ENCODE assay signal across 8 mouse cellular contexts in genomic region chr7:90426020-90427001, GRCm38 (mm10). TPM values are rescaled to one million over a fixed set of nuclear protein-coding genes. Genes with fewer than 3 reads are reported as not detected.
A peak's percentile ranks its signal among the peaks of the same experiment; 100 is the strongest.
DNase-seq lines count a peak whose midpoint lies in the region; ATAC-seq and TF ChIP-seq lines count a peak whose summit lies in the region.

Gene Ccdc89 (plus strand): TSS chr7:90426577.

- peaks cover 5% of the 10 kb centered on the region; the same call in 1 of the 2 replicates for H3K4me1 ChIP-seq in hindbrain, postnatal 0 days (ENCODE audit: insufficient read depth, low read length)

- H3K36me3 ChIP-seq in hindbrain, postnatal 0 days (ENCODE audit: insufficient read depth, low read length) = no peaks in the 10 kb centered on the region

- no peak for TF ChIP-seq CTCF in hindbrain, postnatal 0 days (IDR thresholded peaks at IDR 0.05; ENCODE audit: low read depth)

- H3K4me3 ChIP-seq in hindbrain, postnatal 0 days (ENCODE audit: low read length) = peak within 1 kb of the TSS; percentile 41

- no peaks in the 10 kb centered on the region for H3K9me3 ChIP-seq in hindbrain, postnatal 0 days (ENCODE audit: low read length)

- 17% methylated on average over 29 of the region's 29 CpGs for WGBS in hindbrain, postnatal 0 days

- H3K27me3 ChIP-seq in hindbrain, postnatal 0 days (ENCODE audit: insufficient read depth, low read length) = no peaks in the 10 kb centered on the region

- peak within 1 kb of the TSS; percentile 74 for H3K4me2 ChIP-seq in hindbrain, postnatal 0 days (ENCODE audit: low read depth, low read length)

- peak; percentile 100 for ATAC-seq in common myeloid progenitor, adult 5-6 weeks (replicated peaks; ENCODE audit: low read depth, poor library complexity, severe bottlenecking)
- peak; percentile 100 for ATAC-seq in hindbrain, postnatal 0 days

- peak; percentile 56 to 60 for DNase-seq in adrenal gland, adult 18-20 months (ENCODE audit: low spot score in 2 of 2)
- peak; percentile 61 to 66 for DNase-seq in gastrocnemius, adult 8-10 months (ENCODE audit: low spot score in 2 of 2)
- peak; percentile 95 for DNase-seq in hindbrain, postnatal 0 days (ENCODE audit: low spot score)
- DNase-seq in left cerebral cortex, adult 11 months (ENCODE audit: low spot score) = peak; percentile 79
- peak; percentile 90 for DNase-seq in lung, postnatal 25 days (ENCODE audit: low spot score)
- DNase-seq in retina, adult 2 months (ENCODE audit: low read depth, low spot score) = peak; percentile 70
- no peak for DNase-seq in thymus, postnatal 10 days (ENCODE audit: low spot score in 2 of 2)

- H3K9ac ChIP-seq in hindbrain, postnatal 0 days (replicated peaks; ENCODE audit: low read length) = peak within 1 kb of the TSS; percentile 36

- H3K27ac ChIP-seq in hindbrain, postnatal 0 days = peak within 1 kb of the TSS; percentile 21; the same call in 1 of the 2 replicates

RNA-seq across cellular contexts. Expression of gene Ccdc89, which starts in this region (rescaled TPM):
- total RNA-seq in adrenal gland, adult 18-20 months (2021) = under 1 TPM; 0.13 to 0.33 TPM
- 0.82 TPM in 1 of 2 replicates, not detected in the other for total RNA-seq in common myeloid progenitor, adult 5-6 weeks (2017)
- not detected for total RNA-seq in gastrocnemius, adult 8-10 months (2022)
- total RNA-seq in hindbrain, postnatal 0 days (2014; rRNA removed) = 0.36 and 0.89 TPM in 2 replicates
- 0.89 and 1.2 TPM in 2 replicates for polyA plus RNA-seq in hindbrain, postnatal 0 days (2015; fragmentation: Nextera tagmentation; extraction: Ambion mirVana)

Comparison
In these comparisons a context has a peak if more than half of its experiments do, and no peak if none do; other contexts are left out.
1. Peak in DNase-seq in adrenal gland, adult 18-20 months; RNA of the gene not detected or under 1 TPM.
2. Peak in ATAC-seq in common myeloid progenitor, adult 5-6 weeks; RNA of the gene not detected or under 1 TPM.
3. Peak in DNase-seq in gastrocnemius, adult 8-10 months; RNA of the gene not detected or under 1 TPM.
4. DNase-seq: peak in hindbrain, postnatal 0 days (single experiment), left cerebral cortex, adult 11 months (single experiment), lung, postnatal 25 days (single experiment) and retina, adult 2 months (single experiment); none in thymus, postnatal 10 days (0 of 2).